Mouse (Mus musculus) CH12.LX (cell line): ENCODE results near the gene Pmepa1.

Experiments
- CTCF ChIP-seq, 2 experiments: IDR thresholded peaks in 1 of 2; conservative IDR thresholded peaks in 1 of 2; 2 replicates each; pipeline ENCODE4 v1.5.1; 2011 to 2012; ENCODE audit warnings: low read depth in 2 of 2, low read length in 2 of 2, improper control_type of control experiment in 1 of 2, inconsistent platforms in 1 of 2, mild to moderate bottlenecking in 1 of 2, moderate library complexity in 1 of 2
- E2F4 ChIP-seq: IDR thresholded peaks from 2 replicates; pipeline ENCODE4 v1.6.1; 2011; ENCODE audit warnings: low read depth, low read length, improper control_type of control experiment; ENCODE audit not compliant: insufficient replicate concordance
- ETS1 ChIP-seq: conservative IDR thresholded peaks from 2 replicates; pipeline ENCODE4 v1.6.1; 2012; ENCODE audit warnings: low read depth, mild to moderate bottlenecking, inconsistent platforms, low read length, improper control_type of control experiment, moderate library complexity
- MAFK ChIP-seq: IDR thresholded peaks from 2 replicates; pipeline ENCODE4 v1.6.1; 2011; ENCODE audit warnings: low read length, improper control_type of control experiment; ENCODE audit not compliant: insufficient replicate concordance
- MAX ChIP-seq: IDR thresholded peaks from 2 replicates; pipeline ENCODE4 v1.6.1; 2011; ENCODE audit warnings: low read length, improper control_type of control experiment
- POLR2A ChIP-seq: IDR thresholded peaks from 2 replicates; pipeline ENCODE4 v1.6.1; 2011; ENCODE audit warnings: low read depth, mild to moderate bottlenecking, improper control_type of control experiment, low read length
- RCOR1 ChIP-seq: conservative IDR thresholded peaks from 2 replicates; pipeline ENCODE4 v1.6.1; 2012; ENCODE audit warnings: low read depth, mild to moderate bottlenecking, inconsistent platforms, low read length, improper control_type of control experiment
- USF1 ChIP-seq: IDR thresholded peaks from 2 replicates; pipeline ENCODE4 v1.6.1; 2014; ENCODE audit warnings: low read depth, mild to moderate bottlenecking, inconsistent platforms, low read length, improper control_type of control experiment

DNA sequence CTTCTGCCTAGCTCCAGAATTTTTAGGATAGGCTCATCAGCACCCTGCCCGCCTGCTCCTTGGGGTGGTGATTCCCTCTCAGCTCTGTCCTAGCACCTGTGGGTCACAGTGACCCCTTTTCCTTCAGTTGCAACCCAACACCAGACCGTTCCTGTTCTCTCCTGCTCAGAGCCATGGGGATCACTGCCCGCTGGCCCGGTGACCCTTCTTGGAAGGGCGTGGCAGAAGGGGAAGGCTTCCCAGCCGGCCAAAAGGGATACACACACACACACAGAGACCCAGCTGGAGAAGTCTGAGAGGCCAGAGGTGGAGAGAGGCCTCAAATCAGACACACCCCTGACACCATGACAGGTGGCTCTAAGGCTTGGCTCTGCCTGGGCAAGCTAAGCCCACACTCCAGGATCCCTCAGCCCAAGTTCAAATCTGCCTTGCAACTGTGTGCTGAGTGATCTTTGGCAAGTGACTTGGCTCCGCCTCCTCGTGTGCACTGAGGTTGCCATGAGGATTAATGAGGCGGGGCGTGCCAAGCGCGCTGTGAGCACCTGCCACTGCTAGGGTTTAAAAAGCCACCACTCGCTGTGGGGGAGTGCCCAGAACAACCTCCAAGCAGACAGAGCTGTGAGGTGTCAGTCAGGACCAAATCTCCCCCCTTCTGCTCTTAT is 11.7 kb downstream of the Pmepa1 start:
- TF ChIP-seq POLR2A (no peak), USF1 (no peak), CTCF (conservative IDR thresholded peaks at IDR 0.05 in 1 of 2, IDR thresholded peaks at IDR 0.05 in 1 of 2; ENCODE audit: low read depth in 2 of 2, low read length in 2 of 2) (no peak), MAFK (no peak), RCOR1 (no peak), MAX (no peak), E2F4 (no peak), ETS1 (no peak; the same call in 1 of the 2 replicates)
